Mouse (Mus musculus) cerebellum, adult 8-10 months (tissue): Measurements from ENCODE around the gene Npb.

Experiments used
- DNase-seq: peaks from one replicate; pipeline ENCODE4 v3.0.0; 2022

Gene Npb

GRCm38 (mm10) chr11:120616617-120617294 is 8.5 kb downstream of the Npb start:
- no peak for DNase-seq

GRCm38 (mm10) chr11:120617519-120618112 is 9.3 kb downstream of the Npb start, which contains the start of gene Pcyt2:
Gene Pcyt2, minus strand, starts transcription at chr11:120617936.
- DNase-seq: peak; percentile 91

- DNase-seq: no peak
These were observed 10.6 kb downstream of the Npb start for GRCm38 (mm10) chr11:120618619-120619535.

- no peak for DNase-seq
These were observed 11.9 kb downstream of the Npb start for GRCm38 (mm10) chr11:120620195-120620594.

- DNase-seq: no peak
These were observed 14.5 kb downstream of the Npb start for GRCm38 (mm10) chr11:120622805-120623204.

GRCm38 (mm10) chr11:120623961-120624679 is 15.8 kb downstream of the Npb start:
- DNase-seq: no peak

GRCm38 (mm10) chr11:120624680-120625111 is 16.4 kb downstream of the Npb start:
- DNase-seq: peak; percentile 78

GRCm38 (mm10) chr11:120625152-120625775 is 17.0 kb downstream of the Npb start, which contains the start of gene Sirt7:
Gene Sirt7, minus strand, starts transcription at chr11:120625240.
- DNase-seq: no peak

- DNase-seq: no peak
These were observed 18.6 kb downstream of the Npb start for GRCm38 (mm10) chr11:120626785-120627467.

- DNase-seq: no peak
These were observed 19.4 kb downstream of the Npb start for GRCm38 (mm10) chr11:120627468-120628300.

GRCm38 (mm10) chr11:120628601-120629340 is 20.5 kb downstream of the Npb start:
- DNase-seq: no peak

GRCm38 (mm10) chr11:120629341-120629730 is 21.1 kb downstream of the Npb start:
- no peak for DNase-seq

- no peak for DNase-seq
These were observed 21.6 kb downstream of the Npb start for GRCm38 (mm10) chr11:120629911-120630310.

GRCm38 (mm10) chr11:120630401-120630871 is 22.2 kb downstream of the Npb start:
- DNase-seq: no peak

GRCm38 (mm10) chr11:120630881-120631725 is 22.8 kb downstream of the Npb start:
- no peak for DNase-seq

GRCm38 (mm10) chr11:120631726-120632448 is 23.6 kb downstream of the Npb start:
- DNase-seq: no peak

- DNase-seq: peak; percentile 62
These were observed 24.6 kb downstream of the Npb start for GRCm38 (mm10) chr11:120632559-120633519.
